Mouse (Mus musculus) stomach, embryonic 14.5 days (tissue): ENCODE data around the gene Irgc1. TPM values are rescaled to one million over a fixed set of nuclear protein-coding genes. Genes with fewer than 3 reads are reported as not detected.

Experiments
- ATAC-seq: fragments of 200-750 bp; cut with Nextera tagmentation; 2 replicates; pipeline ENCODE4 v1.8.0; 2017; ENCODE audit warnings: low read depth, moderate TSS enrichment; ENCODE audit not compliant: insufficient number of reproducible peaks, insufficient read depth, low FRiP score
- H3K27ac ChIP-seq: fragments of 300-500 bp; sonication (generic); 2 replicates; pipeline ENCODE4 v1.5.1; 2014; ENCODE audit warnings: mild to moderate bottlenecking, low read length, moderate library complexity, mixed read lengths
- H3K27me3 ChIP-seq: fragments of 300-500 bp; sonication (generic); 2 replicates; pipeline ENCODE4 v1.6.1; 2014; ENCODE audit warnings: low read length, control low read depth, mixed read lengths; ENCODE audit not compliant: control insufficient read depth, insufficient read depth
- H3K36me3 ChIP-seq: fragments of 300-500 bp; sonication (generic); 2 replicates; pipeline ENCODE4 v1.6.1; 2014; ENCODE audit warnings: mild to moderate bottlenecking, control low read depth, low read length, moderate library complexity, mixed read lengths; ENCODE audit not compliant: control insufficient read depth, insufficient read depth
- H3K4me1 ChIP-seq: fragments of 300-500 bp; sonication (generic); 2 replicates; pipeline ENCODE4 v1.6.1; 2014; ENCODE audit warnings: low read length, control low read depth, mixed read lengths; ENCODE audit not compliant: control insufficient read depth, insufficient read depth
- H3K4me2 ChIP-seq: fragments of 300-500 bp; sonication (generic); replicated peaks from 2 replicates; pipeline ENCODE4 v1.6.1; 2014; ENCODE audit warnings: low read depth, low read length, control low read depth
- H3K4me3 ChIP-seq: fragments of 300-500 bp; sonication (generic); 2 replicates; pipeline ENCODE4 v1.5.1; 2014; ENCODE audit warnings: low read depth, low read length, control low read depth
- H3K9ac ChIP-seq: fragments of 300-500 bp; sonication (generic); replicated peaks from 2 replicates; pipeline ENCODE4 v1.6.1; 2014; ENCODE audit warnings: low read depth, mild to moderate bottlenecking, control low read depth, low read length, moderate library complexity, mixed read lengths
- H3K9me3 ChIP-seq: fragments of 300-500 bp; sonication (generic); 2 replicates; pipeline ENCODE4 v1.6.1; 2016; ENCODE audit warnings: low read depth, low read length, control low read depth; ENCODE audit not compliant: control insufficient read depth
- WGBS: fragments of 180-500 bp; shearing (Covaris S2); extraction: QIAGEN DNeasy Blood & Tissue Kit; methylation state at CpG from one replicate; pipeline ENCODE4 v1.1.7; 2014; 5-methylcytosine and 5-hydroxymethylcytosine counted together
- polyA plus RNA-seq: library from polyadenylated mRNA; unstranded; fragments of >200 nt; fragmentation: Nextera tagmentation; extraction: Ambion mirVana; gene quantifications from 2 replicates; pipeline ENCODE4 v1.2.1, GENCODE M21; 2014

Gene Irgc1
- polyA plus RNA-seq, 1 experiment from 2014 or later = not detected

DNA sequence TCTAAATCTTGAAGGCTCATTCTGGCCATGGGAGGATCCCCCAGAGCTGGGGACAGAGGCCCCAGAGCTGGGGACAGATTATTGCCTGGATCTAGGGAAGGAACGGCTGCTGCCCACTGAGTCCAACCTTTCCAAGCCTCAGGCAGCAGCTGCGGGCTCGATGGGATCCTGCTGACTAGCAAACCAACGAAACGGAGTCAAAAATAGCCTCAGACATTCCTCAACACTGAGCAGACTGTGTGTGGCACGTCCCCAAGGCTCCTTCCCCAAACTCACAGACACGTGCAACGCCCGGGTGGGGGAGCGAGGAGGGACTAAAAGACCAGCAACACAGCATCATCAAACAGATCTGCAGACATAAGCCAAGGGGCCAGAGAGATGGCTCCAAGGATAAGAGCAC is 14.1 kb downstream of the Irgc1 start:
- no peak for ATAC-seq
- Histone ChIP-seq H3K9ac (no peak overlapping the region), H3K4me3 (no peak overlapping the region), H3K27ac (no peak overlapping the region), H3K4me1 (no peaks in the 10 kb centered on the region), H3K36me3 (no peaks in the 10 kb centered on the region), H3K9me3 (no peaks in the 10 kb centered on the region), H3K4me2 (no peak overlapping the region), H3K27me3 (0 out of 2 replicates have a peak, but pooled peaks cover 4% of the 10 kb centered on the region)
- 72% methylated on average over 10 of the region's 10 CpGs for WGBS

GRCm38 (mm10) chr7:24435305-24435704 is 16.8 kb downstream of the Irgc1 start:
- Histone ChIP-seq H3K4me1 (0 out of 2 replicates have a peak, but pooled peaks cover 3% of the 10 kb centered on the region), H3K4me3 (no peak overlapping the region), H3K36me3 (no peaks in the 10 kb centered on the region), H3K4me2 (no peak overlapping the region), H3K9ac (no peak overlapping the region), H3K27me3 (0 out of 2 replicates have a peak, but pooled peaks cover 7% of the 10 kb centered on the region), H3K9me3 (peaks cover 5% of the 10 kb centered on the region; the same call in 1 of the 2 replicates), H3K27ac (no peak overlapping the region)
- ATAC-seq = no peak
- WGBS = 77% methylated on average over 5 of the region's 5 CpGs

DNA sequence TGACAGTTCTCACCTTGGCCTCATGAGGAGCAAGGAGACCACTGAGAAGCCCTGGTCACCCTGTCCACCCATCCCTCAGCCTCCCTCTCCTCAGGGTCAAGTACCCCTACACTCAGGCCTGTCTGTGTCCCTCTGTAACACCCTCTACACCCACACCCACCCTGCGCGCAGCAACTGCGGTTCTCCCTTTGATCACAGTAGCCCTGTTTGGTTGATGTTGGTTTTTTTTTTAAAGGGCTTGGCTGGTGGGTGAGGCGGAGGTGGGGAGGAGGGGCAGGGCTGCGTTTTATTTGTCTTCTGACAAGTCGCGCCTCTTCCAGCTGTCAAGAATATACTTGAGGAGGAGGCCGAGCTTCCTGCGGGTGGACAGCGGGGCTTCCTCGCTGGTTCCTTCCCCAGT is 20.4 kb downstream of the Irgc1 start:
- no peak overlapping the region for H3K4me3 ChIP-seq
- peaks cover 5% of the 10 kb centered on the region; the same call in 1 of the 2 replicates for H3K9me3 ChIP-seq
- no peak overlapping the region for H3K9ac ChIP-seq
- 0 out of 2 replicates have a peak, but pooled peaks cover 7% of the 10 kb centered on the region for H3K27me3 ChIP-seq
- H3K4me1 ChIP-seq = 0 out of 2 replicates have a peak, but pooled peaks cover 3% of the 10 kb centered on the region
- 43% methylated on average over 11 of the region's 11 CpGs for WGBS
- H3K36me3 ChIP-seq = no peaks in the 10 kb centered on the region
- 0 out of 2 replicates have a peak, but pooled peaks have one; percentile 23 for ATAC-seq
- no peak overlapping the region for H3K4me2 ChIP-seq
- H3K27ac ChIP-seq = no peak overlapping the region

- Histone ChIP-seq H3K9ac (no peak overlapping the region), H3K4me3 (no peak overlapping the region), H3K27me3 (0 out of 2 replicates have a peak, but pooled peaks cover 7% of the 10 kb centered on the region), H3K36me3 (no peaks in the 10 kb centered on the region), H3K9me3 (peaks cover 5% of the 10 kb centered on the region; the same call in 1 of the 2 replicates), H3K4me2 (no peak overlapping the region), H3K27ac (no peak overlapping the region), H3K4me1 (0 out of 2 replicates have a peak, but pooled peaks cover 3% of the 10 kb centered on the region)
- ATAC-seq = no peak
- WGBS = 90% methylated on average over 15 of the region's 15 CpGs
Measured at GRCm38 (mm10) chr7:24430551-24431345, 21.3 kb downstream of the Irgc1 start.

- H3K9ac ChIP-seq = no peak overlapping the region
- ATAC-seq = no peak
- H3K36me3 ChIP-seq = no peaks in the 10 kb centered on the region
- peaks cover 5% of the 10 kb centered on the region; the same call in 1 of the 2 replicates for H3K9me3 ChIP-seq
- 0 out of 2 replicates have a peak, but pooled peaks cover 3% of the 10 kb centered on the region for H3K4me1 ChIP-seq
- 0 out of 2 replicates have a peak, but pooled peaks cover 7% of the 10 kb centered on the region for H3K27me3 ChIP-seq
- no peak overlapping the region for H3K4me2 ChIP-seq
- WGBS = 62% methylated on average over 16 of the region's 16 CpGs
- H3K27ac ChIP-seq = no peak overlapping the region
- no peak overlapping the region for H3K4me3 ChIP-seq
Measured at GRCm38 (mm10) chr7:24429413-24430112, 22.5 kb downstream of the Irgc1 start.

GRCm38 (mm10) chr7:24428725-24429124 is 23.4 kb downstream of the Irgc1 start:
- WGBS = 93% methylated on average over 5 of the region's 5 CpGs

DNA sequence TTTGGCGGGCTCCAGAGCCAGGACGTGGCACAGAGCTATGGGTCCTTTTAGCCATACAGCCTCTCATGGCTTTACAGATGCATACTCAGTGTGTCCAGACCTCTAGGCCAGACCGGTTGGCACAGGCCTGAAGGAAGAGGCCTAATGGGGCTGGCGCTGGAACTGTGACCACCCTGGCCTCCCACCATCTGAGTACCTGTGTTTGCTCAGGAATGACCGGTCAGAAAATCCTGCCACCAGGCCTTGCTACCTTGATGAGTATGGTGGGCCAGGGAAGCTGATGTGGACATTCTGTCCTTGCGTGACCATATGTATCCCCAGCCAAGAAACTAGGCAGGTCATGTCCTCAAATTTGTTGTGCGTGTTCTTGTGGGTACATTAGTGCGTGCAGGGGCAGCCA is 24.9 kb downstream of the Irgc1 start:
- 92% methylated on average over 8 of the region's 8 CpGs for WGBS
- no peaks in the 10 kb centered on the region for H3K9me3 ChIP-seq
- no peaks in the 10 kb centered on the region for H3K27me3 ChIP-seq

More at GRCm38 (mm10) chr7:24428725-24429124, 23.4 kb downstream of the Irgc1 start:
- 0 out of 2 replicates have a peak, but pooled peaks cover 7% of the 10 kb centered on the region for H3K27me3 ChIP-seq
- ATAC-seq = no peak
- peaks cover 5% of the 10 kb centered on the region; the same call in 1 of the 2 replicates for H3K9me3 ChIP-seq
- H3K27ac ChIP-seq = no peak overlapping the region
- H3K4me3 ChIP-seq = no peak overlapping the region
- 0 out of 2 replicates have a peak, but pooled peaks cover 3% of the 10 kb centered on the region for H3K4me1 ChIP-seq
- H3K9ac ChIP-seq = no peak overlapping the region
- no peak overlapping the region for H3K4me2 ChIP-seq
- no peaks in the 10 kb centered on the region for H3K36me3 ChIP-seq

GRCm38 (mm10) chr7:24425919-24426318 is 26.2 kb downstream of the Irgc1 start:
- Histone ChIP-seq H3K36me3 (no peaks in the 10 kb centered on the region; the same call in 1 of the 2 replicates), H3K27me3 (no peaks in the 10 kb centered on the region), H3K9me3 (no peaks in the 10 kb centered on the region), H3K4me1 (no peaks in the 10 kb centered on the region), H3K27ac (no peak overlapping the region), H3K4me3 (no peak overlapping the region), H3K9ac (no peak overlapping the region), H3K4me2 (no peak overlapping the region)
- WGBS = 65% methylated on average over 9 of the region's 9 CpGs
- ATAC-seq = no peak

More for the DNA sequence above, 24.9 kb downstream of the Irgc1 start:
- H3K36me3 ChIP-seq = no peaks in the 10 kb centered on the region; the same call in 1 of the 2 replicates
- H3K4me2 ChIP-seq = no peak overlapping the region
- ATAC-seq = no peak
- 0 out of 2 replicates have a peak, but pooled peaks cover 3% of the 10 kb centered on the region for H3K4me1 ChIP-seq
- no peak overlapping the region for H3K4me3 ChIP-seq
- no peak overlapping the region for H3K9ac ChIP-seq
- no peak overlapping the region for H3K27ac ChIP-seq
